Mouse (Mus musculus): ENCODE results near the gene Snx4.

DNA sequence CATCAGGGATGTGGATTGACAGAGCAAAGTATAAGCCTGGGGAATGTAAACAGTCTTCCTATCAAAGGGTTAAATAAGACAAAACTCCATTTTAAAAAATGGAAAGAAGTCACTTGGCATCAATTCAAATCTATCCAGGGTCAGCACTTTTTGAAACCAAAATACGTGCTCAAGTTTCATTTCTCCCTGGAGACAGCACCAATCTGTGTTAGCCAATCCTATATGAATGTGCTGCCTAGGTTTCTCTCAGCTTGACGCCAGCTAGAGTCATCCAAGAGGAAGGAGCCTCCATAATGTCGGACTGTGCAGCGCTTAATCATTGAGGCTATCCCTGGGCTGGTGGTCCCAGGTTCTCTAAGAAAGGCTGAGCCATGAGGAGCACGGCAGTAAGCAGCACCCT is 95.9 kb downstream of the Snx4 start:
- TF ChIP-seq POLR2A (IDR thresholded peaks at IDR 0.05; ENCODE audit: low read depth, low read length) (no peak), CTCF (IDR thresholded peaks at IDR 0.05; ENCODE audit: borderline replicate concordance, insufficient read depth, low read length) (no peak)
